Mouse (Mus musculus) heart, adult 2 months (tissue): ENCODE data around the gene Tmem171. TPM values are rescaled to one million over a fixed set of nuclear protein-coding genes. Genes with fewer than 3 reads are reported as not detected.

ENCODE experiments used
- DNase-seq, 2 experiments: peaks; one replicate each; pipeline ENCODE4 v3.0.0; 2021
- H3K27ac ChIP-seq: fragments of 200-600 bp; 2 replicates; pipeline ENCODE4 v1.8.1; 2022
- H3K27me3 ChIP-seq: fragments of 200-500 bp; 2 replicates; pipeline ENCODE4 v1.6.1; 2012; ENCODE audit warnings: mild to moderate bottlenecking, low read length, inconsistent platforms, mixed read lengths; ENCODE audit not compliant: control insufficient read depth, insufficient read depth
- H3K36me3 ChIP-seq: fragments of 200-500 bp; 2 replicates; pipeline ENCODE4 v1.6.1; 2012; ENCODE audit warnings: low read length, inconsistent platforms; ENCODE audit not compliant: control insufficient read depth, insufficient read depth
- H3K4me1 ChIP-seq: fragments of 200-500 bp; 2 replicates; pipeline ENCODE4 v1.6.1; 2011; ENCODE audit warnings: low read length; ENCODE audit not compliant: control insufficient read depth, insufficient read depth
- H3K4me3 ChIP-seq: fragments of 200-600 bp; 2 replicates; pipeline ENCODE4 v1.8.1; 2022
- H3K79me2 ChIP-seq: fragments of 200-500 bp; replicated peaks from 2 replicates; pipeline ENCODE4 v1.6.1; 2012; ENCODE audit warnings: mild to moderate bottlenecking, inconsistent platforms, low read length, moderate library complexity, mixed read lengths; ENCODE audit not compliant: control insufficient read depth, insufficient read depth
- H3K9ac ChIP-seq: fragments of 200-500 bp; 2 replicates; pipeline ENCODE4 v1.6.1; 2012; ENCODE audit warnings: low read depth, mild to moderate bottlenecking, control low read depth, inconsistent platforms, low read length, mixed read lengths
- CTCF ChIP-seq: fragments of 200-600 bp; IDR thresholded peaks from 2 replicates; pipeline ENCODE4 v1.8.1; 2022; ENCODE audit warnings: antibody characterized with exemption, mild to moderate bottlenecking, moderate library complexity
- EP300 ChIP-seq: fragments of 200-500 bp; IDR thresholded peaks from 2 replicates; pipeline ENCODE4 v1.6.1; 2011; ENCODE audit warnings: low read depth, low read length, control low read depth; ENCODE audit not compliant: insufficient read depth
- POLR2A ChIP-seq: fragments of 200-500 bp; IDR thresholded peaks from 2 replicates; pipeline ENCODE4 v1.6.1; 2011; ENCODE audit warnings: mild to moderate bottlenecking, low read depth, low read length, control low read depth; ENCODE audit not compliant: insufficient read depth
- WGBS: fragments of 180-500 bp; shearing (Covaris S2); methylation state at CpG from one replicate; pipeline ENCODE4 v1.1.7; 2018; 5-methylcytosine and 5-hydroxymethylcytosine counted together
- intact Hi-C: fragments of 180-260 bp; cut with DNase I; formaldehyde crosslinking; loops from one replicate; pipeline ENCODE4 v1.15.1; 2025
- polyA plus RNA-seq: library from polyadenylated mRNA; depleted of rRNA; stranded (reverse); fragments of >200 nt; gene quantifications from 2 replicates; pipeline ENCODE4 v1.2.3, GENCODE M21; 2012
- total RNA-seq, 2 experiments: library from RNA; stranded (reverse); gene quantifications; 2 replicates each; pipeline ENCODE4 v1.2.3; 2021

Tmem171 gene
- total and polyA plus RNA-seq, 3 experiments = 4.6 to 9.1 (median 8.1) TPM

GRCm38 (mm10) chr13:98665240-98665639 is 29.4 kb downstream of the Tmem171 start:
- no peaks in the 10 kb centered on the region for H3K36me3 ChIP-seq
- H3K9ac ChIP-seq = no peak overlapping the region
- no peak overlapping the region for H3K27ac ChIP-seq
- no peak overlapping the region for H3K4me3 ChIP-seq
- no peak for DNase-seq
- H3K4me1 ChIP-seq = no peaks in the 10 kb centered on the region; the same call in 1 of the 2 replicates
- intact Hi-C loops = no loop called here
- no peaks in the 10 kb centered on the region for H3K79me2 ChIP-seq
- H3K27me3 ChIP-seq = no peaks in the 10 kb centered on the region
- TF ChIP-seq EP300 (no peak), POLR2A (no peak), CTCF (no peak)
- 66% methylated on average over 10 of the region's 10 CpGs for WGBS

- no peak overlapping the region for H3K9ac ChIP-seq
- no peak for TF ChIP-seq POLR2A
- TF ChIP-seq EP300 = no peak
- TF ChIP-seq CTCF = no peak
- DNase-seq = no peak
- H3K36me3 ChIP-seq = no peaks in the 10 kb centered on the region
- H3K79me2 ChIP-seq = no peaks in the 10 kb centered on the region
- intact Hi-C loops = no loop called here
- WGBS = 79% methylated on average over 4 of the region's 4 CpGs
- H3K27ac ChIP-seq = no peak overlapping the region
- H3K4me1 ChIP-seq = no peaks in the 10 kb centered on the region; the same call in 1 of the 2 replicates
- no peak overlapping the region for H3K4me3 ChIP-seq
- no peaks in the 10 kb centered on the region for H3K27me3 ChIP-seq
Measured at GRCm38 (mm10) chr13:98662173-98662675, 32.4 kb downstream of the Tmem171 start.

- peaks cover 1% of the 10 kb centered on the region; the same call in 1 of the 2 replicates for H3K4me1 ChIP-seq
- TF ChIP-seq POLR2A = no peak
- TF ChIP-seq EP300 = no peak
- no peak for TF ChIP-seq CTCF
- no peak overlapping the region for H3K27ac ChIP-seq
- no peaks in the 10 kb centered on the region for H3K36me3 ChIP-seq
- intact Hi-C loops = no loop called here
- peak in 1 of 2 experiments; percentile 17 for DNase-seq
- WGBS = 79% methylated on average over 16 of the region's 16 CpGs
- H3K27me3 ChIP-seq = no peaks in the 10 kb centered on the region
- H3K4me3 ChIP-seq = no peak overlapping the region
- no peak overlapping the region for H3K9ac ChIP-seq
- H3K79me2 ChIP-seq = no peaks in the 10 kb centered on the region
Measured at GRCm38 (mm10) chr13:98656034-98656471, 38.6 kb downstream of the Tmem171 start.

- 68% methylated on average over 4 of the region's 4 CpGs for WGBS
- no peak for DNase-seq
- Histone ChIP-seq H3K4me3 (no peak overlapping the region), H3K36me3 (no peaks in the 10 kb centered on the region), H3K79me2 (no peaks in the 10 kb centered on the region), H3K9ac (no peak overlapping the region), H3K4me1 (peaks cover 1% of the 10 kb centered on the region; the same call in 1 of the 2 replicates), H3K27me3 (no peaks in the 10 kb centered on the region), H3K27ac (no peak overlapping the region)
- TF ChIP-seq CTCF (no peak), EP300 (no peak), POLR2A (no peak)
- intact Hi-C loops = no loop called here
Measured at GRCm38 (mm10) chr13:98655346-98655745, 39.3 kb downstream of the Tmem171 start.

GRCm38 (mm10) chr13:98654129-98654939 is 40.3 kb downstream of the Tmem171 start:
- no peaks in the 10 kb centered on the region for H3K27me3 ChIP-seq
- H3K4me3 ChIP-seq = no peak overlapping the region
- H3K79me2 ChIP-seq = no peaks in the 10 kb centered on the region
- no peak overlapping the region for H3K27ac ChIP-seq
- no peak overlapping the region for H3K9ac ChIP-seq
- H3K36me3 ChIP-seq = no peaks in the 10 kb centered on the region
- peak; percentile 42 to 75 for DNase-seq
- peaks cover 1% of the 10 kb centered on the region; the same call in 1 of the 2 replicates for H3K4me1 ChIP-seq
- peak; percentile 50; the same call in 1 of the 2 replicates for TF ChIP-seq EP300
- TF ChIP-seq CTCF = no peak
- TF ChIP-seq POLR2A = no peak
- WGBS = 73% methylated on average over 10 of the region's 10 CpGs
- intact Hi-C loops = no loop called here

- H3K79me2 ChIP-seq = no peaks in the 10 kb centered on the region
- no peak overlapping the region for H3K4me3 ChIP-seq
- intact Hi-C loops = no loop called here
- no peak overlapping the region for H3K27ac ChIP-seq
- TF ChIP-seq CTCF (no peak), POLR2A (no peak), EP300 (no peak)
- no peaks in the 10 kb centered on the region for H3K27me3 ChIP-seq
- peaks cover 1% of the 10 kb centered on the region; the same call in 1 of the 2 replicates for H3K4me1 ChIP-seq
- 43% methylated on average over 2 of the region's 2 CpGs for WGBS
- DNase-seq = no peak
- H3K9ac ChIP-seq = no peak overlapping the region
- no peaks in the 10 kb centered on the region for H3K36me3 ChIP-seq
Measured at GRCm38 (mm10) chr13:98652194-98652593, 42.4 kb downstream of the Tmem171 start.
